Mouse (Mus musculus) CD4-positive helper T cell, adult 2 months (primary cell): ENCODE results near the gene Polr2h.

Source experiments
- DNase-seq: peaks from one replicate; pipeline ENCODE4 v3.0.0-alpha.2; 2012; ENCODE audit warnings: low read depth, missing footprints, low spot score

Polr2h gene

GRCm38 (mm10) chr16:20701729-20702521 lies 15.5 kb upstream of the Polr2h start:
- no peak for DNase-seq

- peak; percentile 24 for DNase-seq
These were observed 15.0 kb upstream of the Polr2h start for GRCm38 (mm10) chr16:20702522-20702893.

DNA sequence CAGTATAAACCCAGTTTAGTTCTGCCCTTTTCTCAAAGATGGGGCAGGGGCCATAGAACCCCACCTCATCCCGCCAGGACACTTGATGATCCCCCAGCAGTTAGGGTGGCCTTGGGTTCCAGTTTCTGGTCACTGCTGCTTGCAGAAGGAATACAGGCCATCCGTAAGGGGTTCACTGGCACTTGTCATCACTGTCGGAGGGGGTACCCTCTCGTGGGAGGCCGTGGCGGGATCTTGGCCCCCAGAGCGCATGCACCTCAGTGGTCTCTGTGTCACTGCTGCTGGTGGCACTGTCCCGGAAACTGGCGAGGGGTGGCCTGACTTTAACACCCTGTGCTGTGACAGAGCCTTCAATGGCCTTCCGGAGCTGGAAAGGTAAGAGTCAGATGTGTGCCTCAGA lies 14.4 kb upstream of the Polr2h start:
- DNase-seq = no peak

- DNase-seq = no peak
These were observed 13.6 kb upstream of the Polr2h start for GRCm38 (mm10) chr16:20703699-20704400.

DNA sequence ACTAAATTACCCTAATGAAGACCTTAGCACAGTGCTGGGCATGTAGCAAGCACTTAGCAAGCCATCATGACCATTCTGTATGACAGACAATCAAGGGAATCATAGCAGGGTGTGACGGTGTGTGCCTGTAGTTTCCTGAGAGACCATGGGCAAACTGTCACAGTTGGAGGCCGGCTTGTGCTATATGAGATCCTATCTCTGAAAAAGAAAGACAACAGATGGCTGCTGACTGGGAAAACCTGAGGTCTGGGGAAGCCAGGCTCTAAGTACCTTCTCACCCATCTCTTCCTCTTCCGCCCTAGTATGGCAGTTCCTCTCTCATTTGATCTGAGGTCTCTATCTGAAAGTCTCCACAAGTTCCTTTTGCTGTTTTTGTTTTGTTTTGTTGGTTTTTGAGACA lies 11.7 kb upstream of the Polr2h start:
- DNase-seq = no peak

DNA sequence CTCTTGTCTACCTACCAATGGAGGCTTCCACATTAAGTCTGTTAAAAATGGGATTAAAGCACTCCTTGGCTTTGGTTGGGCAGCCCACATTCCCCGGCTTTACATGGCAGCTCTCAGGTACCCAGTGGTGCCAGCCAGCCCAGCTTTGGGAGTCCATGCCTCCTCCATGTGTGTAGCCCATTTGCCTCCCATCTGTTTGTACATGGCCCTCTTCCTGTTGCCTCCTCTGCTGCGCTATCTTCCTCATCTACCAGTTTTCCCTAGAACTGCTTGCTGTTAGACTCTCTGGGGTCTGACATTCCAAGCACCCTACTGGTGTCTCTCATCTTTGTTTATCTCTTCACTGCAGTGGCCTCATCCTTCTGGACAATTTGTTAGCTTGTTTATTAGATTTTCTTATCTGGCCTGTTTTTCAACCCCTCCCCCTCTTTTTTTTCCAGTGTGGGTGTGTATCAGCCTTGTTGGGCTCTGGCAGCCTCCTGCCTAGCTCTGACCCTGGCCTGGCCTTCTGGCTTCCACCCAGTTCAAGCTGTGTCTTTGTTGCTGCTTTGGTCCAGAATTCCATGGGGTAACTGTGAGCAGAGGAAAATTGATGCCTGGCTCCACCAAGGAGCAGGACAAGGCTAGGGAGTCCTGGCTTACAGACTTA lies 10.9 kb upstream of the Polr2h start:
- no peak for DNase-seq

- no peak for DNase-seq
These were observed 9.1 kb upstream of the Polr2h start for GRCm38 (mm10) chr16:20708220-20708938.

- no peak for DNase-seq
These were observed 8.3 kb upstream of the Polr2h start for GRCm38 (mm10) chr16:20708939-20709734.

- no peak for DNase-seq
These were observed 7.1 kb upstream of the Polr2h start for GRCm38 (mm10) chr16:20710370-20710769.

- no peak for DNase-seq
These were observed 6.7 kb upstream of the Polr2h start for GRCm38 (mm10) chr16:20710810-20711209.

DNA sequence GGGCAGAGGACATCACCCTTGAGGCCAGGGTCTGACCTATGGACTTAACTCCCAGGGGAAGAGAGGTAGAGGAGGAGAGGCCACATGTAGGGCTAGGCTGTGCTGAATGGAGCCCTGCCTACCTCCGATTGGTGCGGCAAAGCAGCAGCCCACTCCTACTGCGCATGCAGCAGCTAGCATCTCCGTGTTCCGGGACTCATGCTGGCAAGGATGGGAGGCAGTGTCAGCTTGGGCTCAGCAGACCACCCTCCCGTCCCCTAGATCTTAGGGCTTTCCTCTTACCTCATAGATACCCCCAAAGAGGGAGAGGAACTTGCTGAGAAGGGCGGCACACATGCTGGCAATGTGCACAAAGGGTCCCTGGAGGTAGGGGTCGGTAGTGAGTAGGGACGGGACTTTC lies 5.3 kb upstream of the Polr2h start:
- no peak for DNase-seq

DNA sequence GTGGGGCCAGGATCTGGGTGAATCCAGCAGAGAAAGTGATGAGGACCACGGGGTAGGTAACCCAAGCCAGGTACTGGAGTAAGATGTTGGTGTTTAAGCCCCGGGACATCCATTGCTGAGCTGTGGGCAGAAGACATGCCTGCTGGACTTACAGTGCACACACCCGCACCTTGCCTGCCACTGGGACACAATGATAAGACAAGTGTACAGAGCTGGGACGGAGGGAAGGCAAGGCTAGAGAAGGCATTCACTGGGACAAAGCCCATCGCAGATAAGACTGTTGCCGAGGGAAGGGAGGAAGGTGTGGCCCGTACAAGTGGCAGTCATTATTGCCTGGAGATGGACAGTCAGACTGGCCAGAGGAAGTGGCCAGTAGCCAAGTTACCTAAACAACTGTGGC lies 4.6 kb upstream of the Polr2h start:
- DNase-seq = no peak

- no peak for DNase-seq
These were observed 3.0 kb upstream of the Polr2h start for GRCm38 (mm10) chr16:20714307-20715080.

GRCm38 (mm10) chr16:20715161-20715560 lies 2.3 kb upstream of the Polr2h start:
- DNase-seq = no peak

DNA sequence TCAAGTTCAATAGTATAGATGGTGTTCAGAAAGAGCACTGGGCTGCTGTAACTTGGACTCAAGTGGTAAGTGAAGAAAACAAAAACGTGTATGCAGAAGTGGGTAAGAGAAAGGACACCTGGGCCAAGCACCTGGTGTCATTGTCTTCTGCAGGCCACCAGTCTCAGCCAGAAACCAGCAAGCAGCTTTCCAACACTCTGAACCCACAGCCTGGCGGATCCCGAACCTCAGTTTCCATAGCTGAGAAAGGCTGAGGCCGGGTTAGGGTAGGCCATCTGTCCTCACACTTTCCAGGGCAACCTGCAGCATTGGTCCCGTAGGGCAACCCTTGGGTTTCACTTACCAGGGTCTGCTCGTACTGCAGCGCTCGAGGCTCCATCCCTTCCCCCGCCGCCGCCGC lies 1.9 kb upstream of the Polr2h start:
- DNase-seq = no peak

DNA sequence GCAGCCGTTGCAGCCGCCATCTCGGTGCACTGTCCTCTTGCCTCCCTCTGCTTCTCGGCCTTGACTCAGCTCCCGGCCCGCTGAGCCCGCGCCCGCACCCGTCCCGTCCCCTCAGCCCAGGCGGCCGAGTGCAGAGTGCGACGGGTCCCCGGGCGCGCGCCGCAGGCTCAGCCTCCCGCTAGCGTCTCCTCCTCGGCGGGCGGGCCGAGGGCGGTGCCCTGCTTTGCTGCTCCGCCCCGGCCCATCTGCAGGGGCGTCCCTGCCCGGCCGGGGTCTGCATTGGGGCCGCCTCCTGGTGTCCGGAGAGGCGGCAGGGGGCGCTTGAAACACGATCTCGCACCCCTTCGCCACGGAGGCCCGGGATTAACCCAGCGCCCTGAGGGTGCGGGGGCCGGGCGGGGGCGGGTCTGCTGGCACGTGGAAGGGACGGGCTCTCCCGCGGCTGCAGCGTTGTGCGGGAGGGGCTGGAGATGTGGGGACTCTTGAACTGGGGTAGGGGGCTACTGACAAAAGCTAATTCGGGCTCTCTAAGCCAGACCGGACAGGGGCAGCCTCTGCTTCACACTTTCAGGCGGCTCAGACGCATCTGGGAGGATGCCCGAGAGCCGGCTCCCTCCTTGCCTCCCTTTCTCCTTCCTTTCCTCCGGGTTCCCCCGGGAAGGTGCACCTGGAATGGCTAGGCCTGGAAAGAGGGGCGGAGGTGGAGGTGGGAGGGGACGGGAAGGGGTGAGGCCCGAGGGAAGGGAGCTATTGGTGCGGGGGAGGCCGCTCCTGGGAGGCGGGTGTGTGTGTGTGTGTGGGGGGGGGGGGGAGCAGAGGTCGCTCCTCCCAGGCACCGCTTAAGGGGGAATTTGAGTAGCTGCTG lies 1.3 kb upstream of the Polr2h start:
- DNase-seq = peak; percentile 80

GRCm38 (mm10) chr16:20716841-20717180 lies 654 bp upstream of the Polr2h start:
- DNase-seq = no peak

DNA sequence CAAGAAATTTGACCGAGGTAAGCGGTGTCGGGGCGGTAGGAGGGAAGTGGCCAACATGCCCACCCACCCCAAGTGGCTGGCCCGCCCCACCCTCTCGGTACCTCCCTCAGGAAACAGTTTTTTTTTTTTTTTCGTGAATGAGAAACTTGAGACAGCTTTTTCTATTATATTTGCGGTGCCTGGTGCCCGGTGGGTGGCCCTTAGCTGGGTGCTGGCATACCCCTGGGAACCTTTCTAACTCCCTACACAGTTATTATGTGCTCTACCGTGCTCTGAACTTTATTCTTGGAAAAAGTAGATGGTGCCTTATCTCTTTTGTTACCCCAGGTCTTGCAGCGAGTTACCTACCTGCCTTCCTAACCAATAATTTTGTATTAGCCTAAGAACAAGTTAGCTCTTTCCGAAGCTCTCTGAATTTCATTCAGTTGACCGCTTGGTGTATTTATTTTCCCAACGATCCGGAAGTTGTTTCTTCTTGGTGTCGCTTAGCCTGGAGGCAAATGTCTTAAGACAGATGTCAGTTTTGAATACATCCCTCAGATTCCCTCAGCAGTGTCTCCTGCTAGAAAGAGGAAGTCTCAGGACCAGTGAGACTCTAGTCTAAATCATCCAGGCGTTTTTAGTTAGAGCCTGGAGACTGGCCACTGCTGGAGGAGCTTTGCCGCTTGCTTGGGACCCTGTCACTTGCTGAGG lies 659 bp downstream of the Polr2h start:
- peak; percentile 32 for DNase-seq

GRCm38 (mm10) chr16:20721808-20722207 lies 4.3 kb downstream of the Polr2h start:
- no peak for DNase-seq
